Mouse (Mus musculus): Measurements from ENCODE around the gene Popdc3.

DNA sequence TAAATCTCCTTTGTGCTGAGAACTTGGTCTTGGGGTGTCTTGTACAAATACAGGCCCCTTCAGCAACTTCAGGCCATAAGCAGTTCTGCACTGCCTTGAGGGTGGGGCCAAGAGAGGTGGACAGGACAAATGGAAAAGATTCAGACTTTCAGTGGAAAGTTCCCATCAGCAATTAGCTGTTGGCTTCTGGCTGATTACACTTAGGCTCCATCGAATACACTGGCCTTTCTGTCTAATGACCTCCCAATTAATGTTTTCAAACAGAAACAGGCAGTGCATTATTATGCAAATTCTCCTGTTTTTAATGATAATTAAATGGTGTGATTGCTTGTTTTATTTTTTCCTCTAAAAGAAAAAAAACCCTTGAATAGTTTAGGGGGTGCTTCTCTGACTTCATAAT lies 146.3 kb downstream of the Popdc3 start:
- TF ChIP-seq POLR2A (IDR thresholded peaks at IDR 0.05; ENCODE audit: borderline replicate concordance, extremely low read depth, low read depth, low read length) (no peak), CTCF (IDR thresholded peaks at IDR 0.05; ENCODE audit: insufficient read depth, low read length) (no peak)
